Mouse (Mus musculus) thymus, postnatal 25 days (tissue): ENCODE results near the gene Kti12.
A peak's percentile ranks its signal among the peaks of the same experiment; 100 is the strongest.

ENCODE experiments used
- DNase-seq: peaks from one replicate; pipeline ENCODE4 v3.0.0; 2022

Kti12 gene

DNA sequence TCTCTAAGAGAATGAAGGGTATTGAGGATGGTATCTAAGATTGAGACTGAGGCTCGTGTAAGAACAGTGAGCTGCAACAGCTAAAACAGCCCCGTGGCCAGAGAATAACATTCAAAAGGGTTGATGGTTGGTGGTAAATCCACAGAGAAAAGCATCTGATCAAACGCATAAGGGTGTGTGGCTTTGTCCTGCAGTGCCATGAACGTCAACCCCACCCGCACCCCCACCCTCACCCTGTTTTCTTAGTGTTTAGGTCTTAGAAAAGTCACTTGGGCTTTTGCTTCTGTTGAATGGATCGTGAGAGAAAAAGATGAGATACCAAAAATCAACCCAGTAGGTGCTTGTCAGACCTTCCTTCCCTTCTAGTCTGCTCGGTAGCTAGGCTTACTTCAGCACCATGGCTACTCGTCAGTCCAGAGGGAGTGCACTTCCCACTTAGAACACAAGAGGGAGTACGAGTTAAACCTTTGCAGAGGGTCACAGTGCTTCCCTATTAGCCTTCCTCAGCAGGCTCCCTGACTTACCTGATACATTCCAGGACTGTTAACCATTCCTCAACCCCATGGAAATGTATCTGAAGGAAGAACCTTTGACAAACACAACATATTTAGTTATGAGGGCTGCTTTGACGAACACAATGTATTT lies 22.3 kb downstream of the Kti12 start:
- DNase-seq = peak; percentile 69

DNA sequence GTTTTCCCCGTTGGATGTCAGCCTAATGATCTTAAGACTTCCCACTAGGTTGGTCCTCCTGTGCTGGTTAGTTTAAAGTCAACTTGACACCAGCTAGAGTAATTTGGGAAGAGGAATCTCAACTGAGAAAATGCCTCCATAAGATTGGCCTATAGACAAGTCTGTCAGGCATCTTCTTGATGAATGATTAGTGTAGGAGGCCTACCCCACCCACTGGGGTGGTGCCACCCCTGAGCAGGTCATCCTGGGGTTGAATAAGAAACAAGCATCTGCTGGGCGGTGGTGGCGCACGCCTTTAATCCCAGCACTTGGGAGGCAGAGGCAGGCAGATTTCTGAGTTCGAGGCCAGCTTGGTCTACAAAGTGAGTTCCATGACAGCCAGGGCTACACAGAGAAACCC lies 26.2 kb downstream of the Kti12 start:
- DNase-seq = no peak

- no peak for DNase-seq
Observed at GRCm38 (mm10) chr4:108877901-108878300, 30.3 kb downstream of the Kti12 start.

GRCm38 (mm10) chr4:108878963-108879822 lies 31.6 kb downstream of the Kti12 start, which contains the start of gene Rab3b:
Gene Rab3b, plus strand, starts transcription at chr4:108879063.
- DNase-seq = peak; percentile 52

DNA sequence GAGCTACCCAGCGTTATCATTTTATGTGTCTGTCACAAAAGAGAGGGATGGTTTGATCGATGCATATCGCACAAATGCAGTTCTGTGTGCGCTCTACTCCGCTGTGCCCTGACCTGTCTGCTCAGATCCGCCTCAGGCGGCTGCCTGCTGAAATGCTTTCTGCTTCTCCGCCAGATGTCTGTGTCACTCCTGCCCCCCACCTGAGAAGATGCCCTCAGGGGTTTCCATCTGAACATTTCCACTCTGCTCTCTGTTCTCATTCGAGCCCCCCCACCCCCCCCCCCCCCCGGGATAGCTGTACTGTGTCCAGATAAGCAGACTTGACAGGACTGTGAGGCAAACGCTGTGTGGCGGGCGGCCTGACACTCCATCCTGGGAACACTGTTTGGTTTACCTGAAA lies 36.2 kb downstream of the Kti12 start:
- DNase-seq = no peak

- DNase-seq = no peak
Observed at GRCm38 (mm10) chr4:108887456-108887855, 39.9 kb downstream of the Kti12 start.

DNA sequence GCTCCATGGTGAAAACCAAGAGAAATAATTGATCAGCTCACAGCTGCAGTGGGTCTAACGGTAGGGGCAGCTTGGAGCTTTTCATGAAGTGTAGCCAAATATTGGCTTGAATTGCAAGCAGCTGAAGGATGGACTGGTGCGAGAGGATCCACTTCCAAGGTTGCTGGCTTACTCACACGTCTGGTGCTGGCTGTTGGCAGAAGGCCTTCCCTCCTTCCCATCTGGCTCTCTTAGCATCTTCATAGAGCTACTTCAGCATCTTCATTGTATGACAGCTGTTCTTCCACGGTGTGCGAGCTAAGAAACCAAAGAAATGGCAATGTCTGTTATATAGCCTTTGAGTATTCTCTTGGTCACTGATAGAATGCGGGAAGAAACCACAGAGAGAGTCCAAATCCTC lies 43.3 kb downstream of the Kti12 start:
- DNase-seq = no peak
